Mouse (Mus musculus) midbrain, postnatal 0 days (tissue): ENCODE data around the gene Lrrk2. TPM values are rescaled to one million over a fixed set of nuclear protein-coding genes. Genes with fewer than 3 reads are reported as not detected.

Experiments used
- ATAC-seq: fragments of 200-750 bp; cut with Nextera tagmentation; 2 replicates; pipeline ENCODE4 v1.8.0; 2017; ENCODE audit warnings: moderate number of reproducible peaks, mild to moderate bottlenecking, moderate TSS enrichment, moderate library complexity; ENCODE audit not compliant: low FRiP score
- DNase-seq: peaks from one replicate; pipeline ENCODE4 v3.0.0-alpha.2; 2015; ENCODE audit warnings: low spot score
- H3K27ac ChIP-seq: fragments of 300-500 bp; sonication (generic); 2 replicates; pipeline ENCODE4 v1.5.1; 2014; ENCODE audit warnings: low read depth, mild to moderate bottlenecking, low read length, mixed read lengths
- H3K27me3 ChIP-seq: fragments of 300-500 bp; sonication (generic); 2 replicates; pipeline ENCODE4 v1.6.1; 2014; ENCODE audit warnings: low read length, control low read depth, mixed read lengths; ENCODE audit not compliant: insufficient read depth
- H3K36me3 ChIP-seq: fragments of 300-500 bp; sonication (generic); 2 replicates; pipeline ENCODE4 v1.6.1; 2014; ENCODE audit warnings: low read length, control low read depth, mixed read lengths; ENCODE audit not compliant: insufficient read depth
- H3K4me1 ChIP-seq: fragments of 300-500 bp; sonication (generic); 2 replicates; pipeline ENCODE4 v1.6.1; 2014; ENCODE audit warnings: mild to moderate bottlenecking, control low read depth, antibody characterized with exemption, low read length, mixed read lengths; ENCODE audit not compliant: insufficient read depth
- H3K4me2 ChIP-seq: fragments of 300-500 bp; sonication (generic); 2 replicates; pipeline ENCODE4 v1.6.1; 2014; ENCODE audit warnings: low read depth, mild to moderate bottlenecking, low read length, mixed read lengths; ENCODE audit not compliant: poor library complexity, severe bottlenecking
- H3K4me3 ChIP-seq: fragments of 300-500 bp; sonication (generic); 2 replicates; pipeline ENCODE4 v1.5.1; 2014; ENCODE audit warnings: low read depth, mild to moderate bottlenecking, low read length, moderate library complexity
- H3K9ac ChIP-seq: fragments of 300-500 bp; sonication (generic); replicated peaks from 2 replicates; pipeline ENCODE4 v1.6.1; 2014; ENCODE audit warnings: mild to moderate bottlenecking, low read length, moderate library complexity, mixed read lengths; ENCODE audit not compliant: poor library complexity, severe bottlenecking
- H3K9me3 ChIP-seq: fragments of 300-500 bp; sonication (generic); 2 replicates; pipeline ENCODE4 v1.6.1; 2016; ENCODE audit warnings: low read length, control low read depth
- CTCF ChIP-seq: IDR thresholded peaks from 2 replicates; pipeline ENCODE4 v1.5.1; 2016; ENCODE audit warnings: antibody characterized with exemption, mild to moderate bottlenecking
- WGBS: fragments of 180-500 bp; shearing (Covaris S2); extraction: QIAGEN DNeasy Blood & Tissue Kit; methylation state at CpG from one replicate; pipeline ENCODE4 v1.1.7; 2014; 5-methylcytosine and 5-hydroxymethylcytosine counted together
- polyA plus RNA-seq: library from polyadenylated mRNA; unstranded; fragments of >200 nt; fragmentation: Nextera tagmentation; extraction: Ambion mirVana; gene quantifications from 2 replicates; pipeline ENCODE4 v1.2.1, GENCODE M21; 2015
- total RNA-seq: library from RNA; depleted of rRNA; stranded (reverse); fragments of >200 nt; gene quantifications from 2 replicates; pipeline ENCODE4 v1.2.3, GENCODE M21; 2014

The Lrrk2 gene
- total and polyA plus RNA-seq, 2 experiments from 2014 or later, result 1.1 to 4.2 TPM

GRCm38 (mm10) chr15:91658227-91658626, 14.7 kb upstream of the Lrrk2 start:
- Histone ChIP-seq H3K4me2 (no peak overlapping the region), H3K27ac (no peak overlapping the region), H3K4me3 (no peak overlapping the region), H3K9ac (no peak overlapping the region), H3K4me1 (no peaks in the 10 kb centered on the region), H3K27me3 (no peaks in the 10 kb centered on the region), H3K36me3 (no peaks in the 10 kb centered on the region), H3K9me3 (no peaks in the 10 kb centered on the region)
- DNase-seq, result no peak
- 93% methylated on average over 6 of the region's 6 CpGs for WGBS
- TF ChIP-seq CTCF, result no peak
- no peak for ATAC-seq

GRCm38 (mm10) chr15:91660277-91661078, 12.5 kb upstream of the Lrrk2 start:
- Histone ChIP-seq H3K9me3 (no peaks in the 10 kb centered on the region), H3K27me3 (no peaks in the 10 kb centered on the region), H3K4me2 (no peak overlapping the region), H3K4me3 (no peak overlapping the region), H3K27ac (no peak overlapping the region), H3K36me3 (no peaks in the 10 kb centered on the region), H3K4me1 (no peaks in the 10 kb centered on the region), H3K9ac (no peak overlapping the region)
- 90% methylated on average over 6 of the region's 6 CpGs for WGBS
- TF ChIP-seq CTCF, result no peak
- no peak for ATAC-seq
- no peak for DNase-seq

- no peaks in the 10 kb centered on the region for H3K27me3 ChIP-seq
- DNase-seq, result no peak
- no peaks in the 10 kb centered on the region for H3K4me1 ChIP-seq
- H3K4me3 ChIP-seq, result no peak overlapping the region
- 89% methylated on average over 6 of the region's 6 CpGs for WGBS
- no peaks in the 10 kb centered on the region for H3K9me3 ChIP-seq
- H3K9ac ChIP-seq, result no peak overlapping the region
- ATAC-seq, result no peak
- no peak for TF ChIP-seq CTCF
- no peak overlapping the region for H3K27ac ChIP-seq
- H3K36me3 ChIP-seq, result no peaks in the 10 kb centered on the region
- H3K4me2 ChIP-seq, result no peak overlapping the region
These were observed 12.0 kb upstream of the Lrrk2 start for GRCm38 (mm10) chr15:91661079-91661369.

- DNase-seq (no peak), ATAC-seq (no peak)
- no peak overlapping the region for H3K9ac ChIP-seq
- H3K4me2 ChIP-seq, result no peak overlapping the region
- no peak overlapping the region for H3K4me3 ChIP-seq
- H3K4me1 ChIP-seq, result no peaks in the 10 kb centered on the region
- no peak overlapping the region for H3K27ac ChIP-seq
- TF ChIP-seq CTCF, result no peak
- WGBS, result 87% methylated on average over 10 of the region's 10 CpGs
- no peaks in the 10 kb centered on the region for H3K9me3 ChIP-seq
- H3K27me3 ChIP-seq, result no peaks in the 10 kb centered on the region
- no peaks in the 10 kb centered on the region for H3K36me3 ChIP-seq
These were observed 8.3 kb upstream of the Lrrk2 start for GRCm38 (mm10) chr15:91664586-91665132.

GRCm38 (mm10) chr15:91665530-91665929, 7.4 kb upstream of the Lrrk2 start:
- no peak for TF ChIP-seq CTCF
- H3K4me2 ChIP-seq, result no peak overlapping the region
- H3K4me1 ChIP-seq, result no peaks in the 10 kb centered on the region
- H3K27me3 ChIP-seq, result no peaks in the 10 kb centered on the region
- H3K9me3 ChIP-seq, result no peaks in the 10 kb centered on the region
- DNase-seq (no peak), ATAC-seq (no peak)
- WGBS, result 87% methylated on average over 6 of the region's 6 CpGs
- H3K4me3 ChIP-seq, result no peak overlapping the region
- no peak overlapping the region for H3K9ac ChIP-seq
- H3K36me3 ChIP-seq, result no peaks in the 10 kb centered on the region
- H3K27ac ChIP-seq, result no peak overlapping the region

- no peak for ATAC-seq
- Histone ChIP-seq H3K4me2 (no peak overlapping the region), H3K36me3 (no peaks in the 10 kb centered on the region), H3K9ac (no peak overlapping the region), H3K27me3 (no peaks in the 10 kb centered on the region), H3K4me1 (no peaks in the 10 kb centered on the region), H3K9me3 (no peaks in the 10 kb centered on the region), H3K27ac (no peak overlapping the region), H3K4me3 (no peak overlapping the region)
- 96% methylated on average over 2 of the region's 2 CpGs for WGBS
- DNase-seq, result no peak
- no peak for TF ChIP-seq CTCF
These were observed 1.8 kb upstream of the Lrrk2 start for GRCm38 (mm10) chr15:91671216-91671615.
